Mouse (Mus musculus): ENCODE measurements at regions not wholly inside any gene's neighbourhood (a gene's known extent, or its start where the extent isn't known, plus 50 kb on each side); places are given as distances from the start of the nearest gene placed in this dataset.
A peak's percentile ranks its signal among the peaks of the same experiment; 100 is the strongest.

GRCm38 (mm10) chr12:21479251-21479650 is 61.8 kb upstream of the Ywhaq start:
- Histone ChIP-seq H3K36me3 (ENCODE audit: control insufficient read depth, insufficient read depth, low read length) (no peaks in the 10 kb centered on the region), H3K4me3 (ENCODE audit: low read depth, low read length) (no peak overlapping the region), H3K27me3 (ENCODE audit: control insufficient read depth, insufficient read depth, low read length) (no peaks in the 10 kb centered on the region), H3K27ac (ENCODE audit: insufficient read depth, low read depth, low read length) (no peak overlapping the region), H3K4me1 (ENCODE audit: control insufficient read depth, insufficient read depth, insufficient read length, low read length) (no peaks in the 10 kb centered on the region)
- no peak for TF ChIP-seq CTCF (IDR thresholded peaks at IDR 0.05; ENCODE audit: extremely low read depth, insufficient read length, insufficient replicate concordance, low read depth, low read length)
- no peak for TF ChIP-seq POLR2A (IDR thresholded peaks at IDR 0.05; ENCODE audit: low read depth, low read length)
- 17% methylated on average over 1 of the region's 1 CpGs for WGBS

- Histone ChIP-seq H3K27ac (ENCODE audit: insufficient read depth, low read depth, low read length) (no peak overlapping the region), H3K4me1 (ENCODE audit: control insufficient read depth, insufficient read depth, insufficient read length, low read length) (peaks cover under 1% of the 10 kb centered on the region; the same call in 1 of the 2 replicates), H3K4me3 (ENCODE audit: low read depth, low read length) (no peak overlapping the region), H3K36me3 (ENCODE audit: control insufficient read depth, insufficient read depth, low read length) (no peaks in the 10 kb centered on the region), H3K27me3 (ENCODE audit: control insufficient read depth, insufficient read depth, low read length) (no peaks in the 10 kb centered on the region)
- TF ChIP-seq POLR2A (IDR thresholded peaks at IDR 0.05; ENCODE audit: low read depth, low read length) (no peak), CTCF (IDR thresholded peaks at IDR 0.05; ENCODE audit: extremely low read depth, insufficient read length, insufficient replicate concordance, low read depth, low read length) (no peak)
- WGBS: 88% methylated on average over 2 of the region's 2 CpGs
Observed at GRCm38 (mm10) chr12:21476516-21476915, 59.1 kb upstream of the Ywhaq start.

- Histone ChIP-seq H3K4me3 (ENCODE audit: low read depth, low read length) (no peak overlapping the region), H3K27ac (ENCODE audit: insufficient read depth, low read depth, low read length) (no peak overlapping the region), H3K36me3 (ENCODE audit: control insufficient read depth, insufficient read depth, low read length) (no peaks in the 10 kb centered on the region), H3K4me1 (ENCODE audit: control insufficient read depth, insufficient read depth, insufficient read length, low read length) (peaks cover 2% of the 10 kb centered on the region; the same call in 1 of the 2 replicates), H3K27me3 (ENCODE audit: control insufficient read depth, insufficient read depth, low read length) (no peaks in the 10 kb centered on the region)
- TF ChIP-seq CTCF (IDR thresholded peaks at IDR 0.05; ENCODE audit: extremely low read depth, insufficient read length, insufficient replicate concordance, low read depth, low read length): no peak
- TF ChIP-seq POLR2A (IDR thresholded peaks at IDR 0.05; ENCODE audit: low read depth, low read length): no peak
- 87% methylated on average over 6 of the region's 6 CpGs for WGBS
Observed at GRCm38 (mm10) chr12:21472951-21473710, 55.7 kb upstream of the Ywhaq start.

GRCm38 (mm10) chr12:21472487-21472886 is 55.0 kb upstream of the Ywhaq start:
- TF ChIP-seq POLR2A (IDR thresholded peaks at IDR 0.05; ENCODE audit: low read depth, low read length): no peak
- peak; percentile 26; the same call in 1 of the 2 replicates for TF ChIP-seq CTCF (IDR thresholded peaks at IDR 0.05; ENCODE audit: extremely low read depth, insufficient read length, insufficient replicate concordance, low read depth, low read length)
- Histone ChIP-seq H3K36me3 (ENCODE audit: control insufficient read depth, insufficient read depth, low read length) (no peaks in the 10 kb centered on the region), H3K27ac (ENCODE audit: insufficient read depth, low read depth, low read length) (no peak overlapping the region), H3K4me3 (ENCODE audit: low read depth, low read length) (no peak overlapping the region), H3K4me1 (ENCODE audit: control insufficient read depth, insufficient read depth, insufficient read length, low read length) (peaks cover 2% of the 10 kb centered on the region; the same call in 1 of the 2 replicates), H3K27me3 (ENCODE audit: control insufficient read depth, insufficient read depth, low read length) (no peaks in the 10 kb centered on the region)
- WGBS: 27% methylated on average over 4 of the region's 4 CpGs

- no peak overlapping the region for H3K4me3 ChIP-seq (ENCODE audit: low read depth, low read length)
- peaks cover 2% of the 10 kb centered on the region; the same call in 1 of the 2 replicates for H3K4me1 ChIP-seq (ENCODE audit: control insufficient read depth, insufficient read depth, insufficient read length, low read length)
Observed at GRCm38 (mm10) chr12:21471986-21472385, 54.5 kb upstream of the Ywhaq start.

GRCm38 (mm10) chr12:21470286-21470685 is 52.8 kb upstream of the Ywhaq start:
- Histone ChIP-seq H3K4me1 (ENCODE audit: control insufficient read depth, insufficient read depth, insufficient read length, low read length) (peaks cover 2% of the 10 kb centered on the region; the same call in 1 of the 2 replicates), H3K27me3 (ENCODE audit: control insufficient read depth, insufficient read depth, low read length) (no peaks in the 10 kb centered on the region), H3K36me3 (ENCODE audit: control insufficient read depth, insufficient read depth, low read length) (no peaks in the 10 kb centered on the region), H3K4me3 (ENCODE audit: low read depth, low read length) (no peak overlapping the region), H3K27ac (ENCODE audit: insufficient read depth, low read depth, low read length) (no peak overlapping the region)
- TF ChIP-seq CTCF (IDR thresholded peaks at IDR 0.05; ENCODE audit: extremely low read depth, insufficient read length, insufficient replicate concordance, low read depth, low read length) (no peak), POLR2A (IDR thresholded peaks at IDR 0.05; ENCODE audit: low read depth, low read length) (no peak)
- WGBS: 97% methylated on average over 3 of the region's 3 CpGs

More at GRCm38 (mm10) chr12:21471986-21472385, 54.5 kb upstream of the Ywhaq start:
- 93% methylated on average over 7 of the region's 7 CpGs for WGBS
- Histone ChIP-seq H3K27ac (ENCODE audit: insufficient read depth, low read depth, low read length) (no peak overlapping the region), H3K36me3 (ENCODE audit: control insufficient read depth, insufficient read depth, low read length) (no peaks in the 10 kb centered on the region), H3K27me3 (ENCODE audit: control insufficient read depth, insufficient read depth, low read length) (no peaks in the 10 kb centered on the region)
- no peak for TF ChIP-seq POLR2A (IDR thresholded peaks at IDR 0.05; ENCODE audit: low read depth, low read length)
- no peak for TF ChIP-seq CTCF (IDR thresholded peaks at IDR 0.05; ENCODE audit: extremely low read depth, insufficient read length, insufficient replicate concordance, low read depth, low read length)
